Mouse (Mus musculus) forebrain, embryonic 12.5 days (tissue): ENCODE results near the gene Mical2. TPM values are rescaled to one million over a fixed set of nuclear protein-coding genes. Genes with fewer than 3 reads are reported as not detected.

Source experiments
- polyA plus RNA-seq: library from polyadenylated mRNA; unstranded; fragments of >200 nt; fragmentation: Nextera tagmentation; extraction: Ambion mirVana; gene quantifications from 2 replicates; pipeline ENCODE4 v1.2.1, GENCODE M21; 2016

Mical2 gene
- polyA plus RNA-seq, 1 experiment from 2014 or later = 2.3 TPM

Other genes with a start within 250 kb of the Mical2 start
- 113 and 115 TPM in 2 replicates for gene Usp47, start 202.4 kb upstream of the Mical2 start, polyA plus RNA-seq
- gene Dkk3, start 66.8 kb upstream of the Mical2 start, polyA plus RNA-seq = 21.5 and 28.7 TPM in 2 replicates
- gene Parva, start 201.6 kb downstream of the Mical2 start, polyA plus RNA-seq = 51.9 and 54.6 TPM in 2 replicates